Mouse (Mus musculus) colon, adult 2 months (tissue): ENCODE data around the gene Luc7l3. TPM values are rescaled to one million over a fixed set of nuclear protein-coding genes. Genes with fewer than 3 reads are reported as not detected.

Experiments used
- polyA plus RNA-seq: library from polyadenylated mRNA; depleted of rRNA; stranded (reverse); fragments of >200 nt; gene quantifications from 2 replicates; pipeline ENCODE4 v1.2.3, GENCODE M21; 2012; rRNA removed

Luc7l3 gene
- polyA plus RNA-seq: 4.5 and 5.4 TPM in 2 replicates

GRCm38 (mm10) chr11:94321931-94322400, at the start of gene Luc7l3:
Gene Luc7l3, minus strand, starts transcription at chr11:94321988.

GRCm38 (mm10) chr11:94327693-94328643, 6.2 kb upstream of the Luc7l3 start, which contains the start of gene Ankrd40:
Gene Ankrd40, plus strand, starts transcription at chr11:94328001.

GRCm38 (mm10) chr11:94281199-94282181, 40.3 kb downstream of the Luc7l3 start, which contains the start of gene Gm21885:
Gene Gm21885, plus strand, starts transcription at chr11:94281873.

GRCm38 (mm10) chr11:94245955-94246788, 75.6 kb downstream of the Luc7l3 start, which contains the start of gene Wfikkn2:
Gene Wfikkn2, minus strand, starts transcription at chr11:94246005.

Other genes starting within 250 kb of the Luc7l3 start
- 105 and 111 TPM in 2 replicates for gene Tob1, start 110.5 kb downstream of the Luc7l3 start, polyA plus RNA-seq
- 1.9 and 2.3 TPM in 2 replicates for gene Wfikkn2, start 76.0 kb downstream of the Luc7l3 start, polyA plus RNA-seq
- 3.7 and 3.8 TPM in 2 replicates for gene Gm21885, start 40.1 kb downstream of the Luc7l3 start, polyA plus RNA-seq
- gene Ankrd40, start 6.0 kb upstream of the Luc7l3 start, polyA plus RNA-seq: 75.6 and 97.8 TPM in 2 replicates
- gene Abcc3, start 71.0 kb upstream of the Luc7l3 start, polyA plus RNA-seq: 208 and 226 TPM in 2 replicates
- 18.4 and 24.3 TPM in 2 replicates for gene Cacna1g, start 152.2 kb upstream of the Luc7l3 start, polyA plus RNA-seq
- 0.07 and 0.09 TPM in 2 replicates for gene Spata20, start 164.2 kb upstream of the Luc7l3 start, polyA plus RNA-seq
- 35.7 and 39.9 TPM in 2 replicates for gene Epn3, start 178.0 kb upstream of the Luc7l3 start, polyA plus RNA-seq
- gene Mycbpap, start 199.8 kb upstream of the Luc7l3 start, polyA plus RNA-seq: 3.2 and 5.3 TPM in 2 replicates
- 9.5 and 11.5 TPM in 2 replicates for gene Rsad1, start 227.3 kb upstream of the Luc7l3 start, polyA plus RNA-seq
- gene Chad, start 243.1 kb upstream of the Luc7l3 start, polyA plus RNA-seq: 1.5 and 2.2 TPM in 2 replicates